Mouse (Mus musculus) layer of hippocampus, adult 2 months (tissue): ENCODE results near the gene Slc10a4. TPM values are rescaled to one million over a fixed set of nuclear protein-coding genes. Genes with fewer than 3 reads are reported as not detected.

Source experiments
- DNase-seq, 2 experiments: peaks; one replicate each; pipeline ENCODE4 v3.0.0; 2022; ENCODE audit warnings: low spot score in 2 of 2
- H3K27ac ChIP-seq: fragments of 200-600 bp; 2 replicates; pipeline ENCODE4 v1.8.1; 2022
- H3K4me3 ChIP-seq: fragments of 200-600 bp; 2 replicates; pipeline ENCODE4 v1.8.1; 2022; ENCODE audit warnings: mild to moderate bottlenecking
- CTCF ChIP-seq: fragments of 200-600 bp; conservative IDR thresholded peaks from 2 replicates; pipeline ENCODE4 v1.8.1; 2022; ENCODE audit warnings: antibody characterized with exemption, mild to moderate bottlenecking, moderate library complexity
- total RNA-seq, 2 experiments: library from RNA; stranded (reverse); gene quantifications; 2 replicates each; pipeline ENCODE4 v1.2.3; 2021

Slc10a4 gene
- total RNA-seq, 2 experiments from 2014 or later = 0.23 to 0.86 TPM

DNA sequence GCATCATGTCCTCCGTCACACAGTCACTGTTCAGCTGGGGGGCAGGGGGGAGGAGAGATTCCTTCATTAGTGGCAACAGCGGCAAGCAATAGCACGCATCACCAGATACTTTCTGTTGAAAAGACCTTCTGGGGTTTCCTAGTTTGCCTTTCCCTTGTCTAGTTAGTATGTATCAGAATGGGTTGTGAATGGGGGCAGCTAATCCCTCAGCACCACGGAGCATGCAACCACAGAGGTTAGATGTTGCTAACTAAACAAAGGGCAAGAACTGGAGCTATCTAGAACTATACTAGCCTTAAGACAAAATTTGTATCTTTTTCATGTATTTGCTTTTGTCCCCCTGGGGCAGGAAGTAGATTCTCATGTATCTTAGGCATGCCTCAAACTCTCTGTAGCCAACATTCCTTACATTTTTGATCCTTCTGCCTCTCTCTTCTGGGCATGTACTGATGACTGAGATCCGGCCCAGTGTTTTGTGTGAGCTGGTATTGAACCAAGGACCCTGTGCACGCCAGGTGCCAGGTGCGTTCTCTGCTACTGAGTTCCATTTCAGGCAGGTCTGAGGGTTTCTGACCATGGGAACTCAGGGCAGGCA lies 41.1 kb downstream of the Slc10a4 start:
- no peak for TF ChIP-seq CTCF
- no peak overlapping the region for H3K4me3 ChIP-seq
- H3K27ac ChIP-seq = no peak overlapping the region
- DNase-seq = no peak

DNA sequence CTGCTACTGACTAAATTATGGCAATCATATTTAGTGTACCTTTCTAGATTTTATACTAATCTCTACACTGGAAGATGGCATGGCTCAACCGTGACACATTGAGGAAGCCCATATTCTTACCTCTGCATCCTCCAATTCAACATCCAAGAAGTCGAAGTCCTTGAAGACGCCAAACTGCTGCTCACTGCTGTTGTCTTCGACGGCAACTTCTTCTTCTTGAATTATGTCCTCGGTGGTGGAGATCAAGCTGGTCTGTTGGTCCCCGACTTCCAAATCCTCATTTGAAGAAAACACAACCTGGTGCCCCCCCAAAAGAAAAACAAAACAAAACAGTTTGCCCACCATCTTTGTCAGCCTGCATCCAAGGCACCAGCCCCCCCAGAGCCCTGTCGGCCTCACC lies 47.2 kb downstream of the Slc10a4 start:
- Histone ChIP-seq H3K27ac (no peak overlapping the region), H3K4me3 (no peak overlapping the region)
- DNase-seq = no peak
- no peak for TF ChIP-seq CTCF

GRCm38 (mm10) chr5:73056457-73056856 lies 49.8 kb downstream of the Slc10a4 start:
- DNase-seq = no peak
- peak; percentile 75 for TF ChIP-seq CTCF
- Histone ChIP-seq H3K27ac (no peak overlapping the region), H3K4me3 (no peak overlapping the region)

GRCm38 (mm10) chr5:73056937-73057336 lies 50.3 kb downstream of the Slc10a4 start:
- no peak for DNase-seq
- no peak for TF ChIP-seq CTCF
- Histone ChIP-seq H3K27ac (no peak overlapping the region), H3K4me3 (no peak overlapping the region)

DNA sequence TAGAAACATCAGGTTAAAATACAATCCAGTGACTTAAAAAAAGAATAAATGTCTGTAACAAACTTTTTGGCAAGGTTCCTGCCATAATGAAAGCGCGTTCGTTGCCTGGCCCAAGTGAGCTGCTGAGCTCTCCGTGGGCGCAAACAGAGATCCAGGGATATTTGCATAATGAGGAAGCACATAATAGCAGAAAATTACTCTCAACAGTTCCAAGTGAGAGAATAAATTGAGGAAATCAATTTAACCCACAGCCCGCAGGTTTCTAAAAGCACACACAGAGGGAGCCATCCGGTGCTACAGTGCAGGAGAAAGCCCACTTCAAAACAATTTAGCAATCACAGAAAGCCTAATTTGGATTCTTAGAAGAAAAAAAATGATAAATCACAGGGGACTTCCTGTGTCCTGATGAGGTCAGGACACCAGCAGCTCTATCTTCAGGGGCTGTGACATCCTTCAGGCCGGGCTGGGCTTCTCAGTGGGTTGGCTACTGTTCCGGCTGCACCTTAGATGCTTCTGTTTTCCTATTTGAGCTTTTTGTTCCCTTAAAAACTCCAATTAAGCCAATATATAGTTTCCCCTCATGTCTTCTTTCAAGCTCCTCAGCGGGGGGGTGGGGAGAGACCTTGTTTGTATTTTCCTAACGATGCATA lies 54.9 kb downstream of the Slc10a4 start:
- peak in 1 of 2 experiments; percentile 51 for DNase-seq
- H3K4me3 ChIP-seq = no peak overlapping the region
- no peak overlapping the region for H3K27ac ChIP-seq
- TF ChIP-seq CTCF = no peak

Other genes starting within 250 kb of the Slc10a4 start
- gene Tec, start 138.4 kb upstream of the Slc10a4 start, total RNA-seq = 1 to 10 TPM; 1.1 to 1.8 TPM
- 10 to 100 TPM; 23.3 to 24.0 TPM for gene Slain2, start 92.6 kb upstream of the Slc10a4 start, total RNA-seq
- gene Gm10135, start 32.2 kb upstream of the Slc10a4 start, total RNA-seq = not detected
- 10 to 100 TPM; 66.0 to 81.4 TPM for gene Fryl, start 249.7 kb downstream of the Slc10a4 start, total RNA-seq